Mouse (Mus musculus) stomach, postnatal 0 days (tissue): ENCODE measurements around the gene Ralb. TPM values are rescaled to one million over a fixed set of nuclear protein-coding genes. Genes with fewer than 3 reads are reported as not detected.
A peak's percentile ranks its signal among the peaks of the same experiment; 100 is the strongest.

Experiments used
- ATAC-seq: fragments of 200-750 bp; cut with Nextera tagmentation; 2 replicates; pipeline ENCODE4 v1.8.0; 2017; ENCODE audit not compliant: low FRiP score, low TSS enrichment
- DNase-seq: peaks from one replicate; pipeline ENCODE4 v3.0.0-alpha.2; 2016; ENCODE audit warnings: low spot score
- H3K27ac ChIP-seq: fragments of 300-500 bp; sonication (generic); replicated peaks from 2 replicates; pipeline ENCODE4 v1.5.1; 2014; ENCODE audit warnings: mild to moderate bottlenecking, control low read depth
- H3K27me3 ChIP-seq: fragments of 300-500 bp; sonication (generic); 2 replicates; pipeline ENCODE4 v1.6.1; 2014; ENCODE audit warnings: low read length; ENCODE audit not compliant: control insufficient read depth, insufficient read depth
- H3K36me3 ChIP-seq: fragments of 300-500 bp; sonication (generic); 2 replicates; pipeline ENCODE4 v1.6.1; 2014; ENCODE audit warnings: low read length, mixed read lengths; ENCODE audit not compliant: control insufficient read depth, insufficient read depth
- H3K4me1 ChIP-seq: fragments of 300-500 bp; sonication (generic); replicated peaks from 2 replicates; pipeline ENCODE4 v1.6.1; 2014; ENCODE audit warnings: antibody characterized with exemption; ENCODE audit not compliant: control insufficient read depth, insufficient read depth
- H3K4me2 ChIP-seq: fragments of 300-500 bp; sonication (generic); replicated peaks from 2 replicates; pipeline ENCODE4 v1.6.1; 2014; ENCODE audit warnings: low read depth, mild to moderate bottlenecking, control low read depth, moderate library complexity
- H3K4me3 ChIP-seq: fragments of 300-500 bp; sonication (generic); 2 replicates; pipeline ENCODE4 v1.5.1; 2014; ENCODE audit warnings: low read depth, low read length, control low read depth
- H3K9ac ChIP-seq: fragments of 300-500 bp; sonication (generic); 2 replicates; pipeline ENCODE4 v1.6.1; 2014; ENCODE audit warnings: mild to moderate bottlenecking, low read length, control low read depth, mixed read lengths
- H3K9me3 ChIP-seq: fragments of 300-500 bp; sonication (generic); 2 replicates; pipeline ENCODE4 v1.6.1; 2016; ENCODE audit warnings: low read length; ENCODE audit not compliant: control insufficient read depth
- CTCF ChIP-seq: IDR thresholded peaks from 2 replicates; pipeline ENCODE4 v1.5.1; 2016; ENCODE audit warnings: antibody characterized with exemption, low read depth, mild to moderate bottlenecking, moderate library complexity
- EP300 ChIP-seq: optimal IDR thresholded peaks from 2 replicates; pipeline ENCODE3; 2016; ENCODE audit warnings: antibody characterized with exemption
- WGBS: fragments of 180-500 bp; shearing (Covaris S2); extraction: QIAGEN DNeasy Blood & Tissue Kit; methylation state at CpG from one replicate; pipeline ENCODE4 v1.1.7; 2014; 5-methylcytosine and 5-hydroxymethylcytosine counted together
- polyA plus RNA-seq: library from polyadenylated mRNA; unstranded; fragments of >200 nt; fragmentation: Nextera tagmentation; extraction: Ambion mirVana; gene quantifications from 2 replicates; pipeline ENCODE4 v1.2.1, GENCODE M21; 2015

The Ralb gene
- polyA plus RNA-seq, 1 experiment from 2014 or later = 102 TPM

DNA sequence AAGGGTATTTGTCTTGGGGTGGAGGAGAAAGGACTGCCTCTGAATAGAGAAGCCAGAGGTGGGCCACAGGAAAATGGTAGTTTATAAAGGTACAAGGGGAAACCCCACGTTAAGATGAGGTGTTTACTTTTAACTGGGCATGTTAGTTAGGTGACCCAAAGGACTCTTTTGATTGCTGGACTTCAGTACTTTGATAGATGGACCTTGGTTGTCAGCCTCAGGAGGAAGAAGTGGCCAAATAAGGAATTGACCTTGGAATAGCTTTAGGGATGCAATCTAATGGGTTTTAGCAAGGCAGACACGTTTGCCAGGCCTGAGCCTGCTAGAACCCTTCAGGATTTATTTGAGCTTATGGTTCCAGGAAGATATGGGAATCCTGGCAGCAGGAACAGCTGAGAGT, 34.7 kb upstream of the Ralb start:
- no peak for ATAC-seq
- Histone ChIP-seq H3K36me3 (no peaks in the 10 kb centered on the region), H3K27ac (no peak overlapping the region), H3K9ac (no peak overlapping the region), H3K4me3 (no peak overlapping the region), H3K4me2 (no peak overlapping the region), H3K27me3 (no peaks in the 10 kb centered on the region), H3K9me3 (no peaks in the 10 kb centered on the region), H3K4me1 (no peaks in the 10 kb centered on the region)
- DNase-seq = no peak
- WGBS = 22% methylated on average over 2 of the region's 2 CpGs
- TF ChIP-seq EP300 (no peak), CTCF (no peak)

DNA sequence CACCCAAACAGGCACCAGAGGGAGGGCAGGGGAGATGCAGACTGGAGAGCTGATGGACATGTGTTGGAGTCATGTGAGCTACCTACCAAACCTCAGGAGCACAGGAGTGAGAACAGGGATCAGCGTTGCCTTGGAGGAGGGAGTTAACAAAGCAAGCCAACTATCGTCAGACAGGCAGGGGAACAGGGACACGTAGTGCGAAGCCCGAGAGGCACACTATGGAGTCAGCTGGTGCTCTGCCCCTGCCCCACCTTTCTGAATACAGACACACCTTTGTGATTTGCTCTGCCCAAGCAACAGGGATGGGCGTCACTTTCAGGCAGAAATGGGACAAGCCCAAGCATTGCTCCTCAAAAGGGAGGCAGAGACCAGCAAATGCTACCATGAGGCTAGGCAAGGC, 33.1 kb upstream of the Ralb start:
- Histone ChIP-seq H3K27ac (no peak overlapping the region; the same call in 1 of the 2 replicates), H3K27me3 (no peaks in the 10 kb centered on the region), H3K36me3 (no peaks in the 10 kb centered on the region), H3K9ac (no peak overlapping the region), H3K9me3 (no peaks in the 10 kb centered on the region), H3K4me1 (no peaks in the 10 kb centered on the region), H3K4me2 (no peak overlapping the region), H3K4me3 (no peak overlapping the region)
- TF ChIP-seq CTCF (no peak), EP300 (no peak)
- peak; percentile 19 for ATAC-seq
- WGBS = 45% methylated on average over 6 of the region's 6 CpGs
- peak; percentile 50 for DNase-seq

DNA sequence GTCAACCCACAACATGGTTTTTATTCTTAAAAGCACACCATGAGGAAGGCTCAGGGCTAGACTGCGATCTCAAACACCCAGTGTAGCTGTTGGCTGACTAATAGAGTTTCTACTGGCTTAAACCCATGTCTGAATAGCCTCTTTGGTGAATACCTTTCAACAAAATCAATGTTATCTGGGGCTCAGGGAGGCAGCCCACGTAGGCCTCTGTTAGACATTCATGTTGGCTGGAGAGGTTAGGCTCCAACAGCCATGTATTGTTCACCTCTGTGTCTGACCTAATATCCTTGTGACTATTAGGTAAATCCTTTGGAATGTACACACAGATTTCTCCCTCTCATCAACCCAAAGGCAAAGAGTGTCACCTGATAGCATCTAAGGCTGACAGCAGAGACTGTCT, 31.5 kb upstream of the Ralb start:
- no peak overlapping the region for H3K4me2 ChIP-seq
- H3K27ac ChIP-seq = no peak overlapping the region
- H3K4me3 ChIP-seq = no peak overlapping the region
- no peak for TF ChIP-seq CTCF
- no peak for TF ChIP-seq EP300
- H3K9ac ChIP-seq = no peak overlapping the region
- WGBS = 61% methylated on average over 2 of the region's 2 CpGs
- DNase-seq (no peak), ATAC-seq (no peak)
- H3K27me3 ChIP-seq = no peaks in the 10 kb centered on the region
- no peaks in the 10 kb centered on the region for H3K36me3 ChIP-seq
- no peaks in the 10 kb centered on the region for H3K4me1 ChIP-seq
- no peaks in the 10 kb centered on the region for H3K9me3 ChIP-seq

- no peak overlapping the region for H3K27ac ChIP-seq
- H3K9ac ChIP-seq = no peak overlapping the region
- no peaks in the 10 kb centered on the region for H3K27me3 ChIP-seq
- no peaks in the 10 kb centered on the region for H3K9me3 ChIP-seq
- H3K36me3 ChIP-seq = no peaks in the 10 kb centered on the region
- 84% methylated on average over 5 of the region's 5 CpGs for WGBS
- ATAC-seq (no peak), DNase-seq (no peak)
- H3K4me3 ChIP-seq = no peak overlapping the region
- H3K4me1 ChIP-seq = no peaks in the 10 kb centered on the region
- H3K4me2 ChIP-seq = no peak overlapping the region
- TF ChIP-seq EP300 (no peak), CTCF (no peak)
These were observed 29.7 kb upstream of the Ralb start for GRCm38 (mm10) chr1:119534341-119534740.

DNA sequence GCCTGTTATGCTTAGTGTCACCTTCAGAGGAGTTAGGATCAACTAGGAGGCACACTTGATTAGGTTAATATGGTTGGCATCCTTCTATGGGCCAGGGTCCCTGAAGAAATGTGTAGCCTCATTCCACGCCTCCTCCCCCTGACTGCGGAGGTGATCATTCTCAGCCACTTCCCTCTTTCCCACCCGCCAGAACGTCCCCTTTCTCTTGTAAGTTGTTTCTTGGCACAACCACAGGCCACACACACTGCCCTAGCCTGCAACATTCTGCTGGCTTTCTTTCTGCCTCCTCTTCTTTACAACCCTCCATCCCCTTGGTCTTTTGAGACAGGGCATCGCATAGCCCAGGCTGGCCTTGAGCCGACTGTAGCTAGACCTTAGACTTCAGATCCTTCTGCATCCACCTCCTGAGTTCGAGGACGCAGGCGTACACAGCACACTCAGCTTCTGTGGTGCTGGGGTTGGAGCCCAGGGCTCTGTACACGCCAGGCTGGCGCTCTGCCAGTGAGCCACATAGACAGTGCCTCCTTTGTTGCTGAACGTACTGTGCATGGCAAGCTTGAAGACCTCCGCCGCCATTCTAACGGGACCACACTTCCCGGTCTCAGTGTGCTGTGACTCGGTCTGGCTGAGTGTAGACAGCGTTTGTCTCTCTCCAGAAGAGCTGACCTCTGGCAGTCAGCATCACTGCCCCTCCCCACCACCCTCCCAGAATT, 28.7 kb upstream of the Ralb start:
- Histone ChIP-seq H3K27me3 (no peaks in the 10 kb centered on the region), H3K9me3 (no peaks in the 10 kb centered on the region), H3K4me1 (no peaks in the 10 kb centered on the region), H3K27ac (no peak overlapping the region), H3K4me2 (no peak overlapping the region), H3K36me3 (no peaks in the 10 kb centered on the region), H3K9ac (no peak overlapping the region), H3K4me3 (no peak overlapping the region)
- ATAC-seq (peak; percentile 32), DNase-seq (no peak)
- 81% methylated on average over 18 of the region's 18 CpGs for WGBS
- TF ChIP-seq EP300 (no peak), CTCF (no peak)

DNA sequence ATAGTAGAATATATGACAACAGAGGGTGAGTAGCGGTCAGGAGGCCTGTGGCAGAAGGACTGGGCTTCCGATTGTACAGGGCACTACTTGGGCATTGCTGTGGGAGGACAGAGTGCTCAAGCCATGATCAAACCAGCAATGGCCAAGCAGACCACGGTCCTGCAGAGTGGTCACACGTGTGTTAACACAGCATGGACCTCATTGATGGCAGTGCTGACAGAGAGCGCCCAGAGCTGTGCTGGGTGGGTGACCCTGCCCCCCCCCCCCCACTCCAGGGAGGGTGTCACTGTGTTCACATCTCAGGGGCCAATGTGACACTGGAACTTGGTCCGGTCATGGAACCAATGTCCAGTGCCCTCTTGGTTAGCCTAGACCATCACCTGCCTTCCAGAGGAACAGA, 27.6 kb upstream of the Ralb start:
- H3K36me3 ChIP-seq = no peaks in the 10 kb centered on the region
- ATAC-seq = no peak
- no peak for DNase-seq
- H3K9ac ChIP-seq = no peak overlapping the region
- 88% methylated on average over 6 of the region's 6 CpGs for WGBS
- H3K4me3 ChIP-seq = no peak overlapping the region
- no peak overlapping the region for H3K27ac ChIP-seq
- H3K27me3 ChIP-seq = no peaks in the 10 kb centered on the region
- H3K4me2 ChIP-seq = no peak overlapping the region
- H3K4me1 ChIP-seq = no peaks in the 10 kb centered on the region
- no peaks in the 10 kb centered on the region for H3K9me3 ChIP-seq
- TF ChIP-seq CTCF (no peak), EP300 (no peak)
